Mouse (Mus musculus) megakaryocyte, embryonic 14.5 days (primary cell): ENCODE results near the gene Mthfr.

Source experiments
- FLI1 ChIP-seq: IDR thresholded peaks from 2 replicates; pipeline ENCODE4 v1.6.1; 2012; ENCODE audit warnings: low read length, inconsistent platforms, mixed read lengths
- GATA1 ChIP-seq: IDR thresholded peaks from 3 replicates; pipeline ENCODE4 v1.6.1; 2012; ENCODE audit warnings: mixed read lengths, low read length, inconsistent platforms, borderline replicate concordance

- no peak for TF ChIP-seq GATA1
- TF ChIP-seq FLI1: no peak
Observed at GRCm38 (mm10) chr4:148018410-148018809, 20.5 kb upstream of the Mthfr start.
